Mouse (Mus musculus) MEL (cell line): ENCODE data around the gene Fam171a2. TPM values are rescaled to one million over a fixed set of nuclear protein-coding genes. Genes with fewer than 3 reads are reported as not detected.

Experiments
- DNase-seq: peaks from one replicate; pipeline ENCODE4 v3.0.0; 2011; ENCODE audit warnings: low read depth, low spot score
- H3K27ac ChIP-seq: 2 replicates; pipeline ENCODE4 v1.5.1; 2012; ENCODE audit warnings: low read depth, mild to moderate bottlenecking, control low read depth, low read length, moderate library complexity; ENCODE audit not compliant: control insufficient read depth
- H3K27me3 ChIP-seq, 2 experiments: fragments of 150-350 bp in 1 of 2; sonication (generic) in 1 of 2; 2 replicates each; pipeline ENCODE4 v1.6.1; 2012; ENCODE audit warnings: low read length in 2 of 2, mild to moderate bottlenecking in 2 of 2, improper control_type of control experiment in 1 of 2, moderate library complexity in 1 of 2; ENCODE audit not compliant: insufficient read depth in 2 of 2, control insufficient read depth in 1 of 2
- H3K36me3 ChIP-seq, 2 experiments: 2 replicates each; pipeline ENCODE4 v1.6.1; 2012 to 2014; ENCODE audit warnings: low read length in 2 of 2, improper control_type of control experiment in 1 of 2, inconsistent platforms in 1 of 2, mild to moderate bottlenecking in 1 of 2; ENCODE audit not compliant: insufficient read depth in 2 of 2, control insufficient read depth in 1 of 2
- H3K4me1 ChIP-seq, 2 experiments: fragments of 150-350 bp in 1 of 2; sonication (generic) in 1 of 2; 2 replicates each; pipeline ENCODE4 v1.6.1; 2012; ENCODE audit warnings: low read length in 2 of 2, improper control_type of control experiment in 1 of 2, mild to moderate bottlenecking in 1 of 2; ENCODE audit not compliant: insufficient read depth in 2 of 2, control insufficient read depth in 1 of 2
- H3K4me3 ChIP-seq, 2 experiments: fragments of 150-350 bp in 1 of 2; sonication (generic) in 1 of 2; 2 replicates each; pipeline ENCODE4 v1.5.1; 2012; ENCODE audit warnings: low read depth in 2 of 2, low read length in 2 of 2, mild to moderate bottlenecking in 2 of 2, moderate library complexity in 2 of 2, control low read depth in 1 of 2, improper control_type of control experiment in 1 of 2; ENCODE audit not compliant: control insufficient read depth in 1 of 2, insufficient read depth in 1 of 2
- H3K79me2 ChIP-seq: 2 replicates; pipeline ENCODE4 v1.6.1; 2012; ENCODE audit warnings: mild to moderate bottlenecking, low read length, moderate library complexity; ENCODE audit not compliant: control insufficient read depth, poor library complexity, insufficient read depth
- H3K9ac ChIP-seq: 2 replicates; pipeline ENCODE4 v1.6.1; 2012; ENCODE audit warnings: low read depth, mild to moderate bottlenecking, control low read depth, low read length, moderate library complexity; ENCODE audit not compliant: control insufficient read depth, poor library complexity, severe bottlenecking
- H3K9me3 ChIP-seq: fragments of 150-350 bp; sonication (generic); replicated peaks from 2 replicates; pipeline ENCODE4 v1.6.1; 2012; ENCODE audit warnings: mild to moderate bottlenecking, low read length, improper control_type of control experiment, moderate library complexity; ENCODE audit not compliant: insufficient read depth
- BHLHE40 ChIP-seq: IDR thresholded peaks from 2 replicates; pipeline ENCODE4 v1.6.1; 2012; ENCODE audit warnings: low read depth, mild to moderate bottlenecking, inconsistent platforms, low read length, improper control_type of control experiment, borderline replicate concordance
- CHD1 ChIP-seq: IDR thresholded peaks from 2 replicates; pipeline ENCODE4 v1.6.1; 2012; ENCODE audit warnings: low read depth, mild to moderate bottlenecking, inconsistent platforms, low read length, improper control_type of control experiment
- CHD2 ChIP-seq: IDR thresholded peaks from 2 replicates; pipeline ENCODE4 v1.6.1; 2011; ENCODE audit warnings: low read length, improper control_type of control experiment
- CTCF ChIP-seq, 3 experiments: IDR thresholded peaks in 2 of 3; conservative IDR thresholded peaks in 1 of 3; 2 replicates each; pipeline ENCODE4 v1.5.1; 2011 to 2012; ENCODE audit warnings: low read length in 3 of 3, low read depth in 2 of 3, mild to moderate bottlenecking in 2 of 3, improper control_type of control experiment in 1 of 3, inconsistent platforms in 1 of 3, mixed read lengths in 1 of 3, moderate library complexity in 1 of 3; ENCODE audit not compliant: control insufficient read depth in 1 of 3, insufficient read depth in 1 of 3, poor library complexity in 1 of 3, severe bottlenecking in 1 of 3
- E2F4 ChIP-seq: IDR thresholded peaks from 2 replicates; pipeline ENCODE4 v1.6.1; 2011; ENCODE audit warnings: low read depth, low read length, improper control_type of control experiment, borderline replicate concordance
- EP300 ChIP-seq, 2 experiments: IDR thresholded peaks; 2 replicates each; pipeline ENCODE4 v1.6.1; 2011; ENCODE audit warnings: improper control_type of control experiment in 2 of 2, low read length in 2 of 2, low read depth in 1 of 2, mild to moderate bottlenecking in 1 of 2
- JUND ChIP-seq: IDR thresholded peaks from 2 replicates; pipeline ENCODE4 v1.6.1; 2011; ENCODE audit warnings: low read depth, mild to moderate bottlenecking, improper control_type of control experiment, low read length
- MAFK ChIP-seq: IDR thresholded peaks from 2 replicates; pipeline ENCODE4 v1.6.1; 2011; ENCODE audit warnings: low read depth, mild to moderate bottlenecking, low read length, improper control_type of control experiment, borderline replicate concordance
- MAZ ChIP-seq: IDR thresholded peaks from 2 replicates; pipeline ENCODE4 v1.6.1; 2012; ENCODE audit warnings: low read depth, mild to moderate bottlenecking, inconsistent platforms, low read length, improper control_type of control experiment
- MEF2A ChIP-seq: IDR thresholded peaks from 2 replicates; pipeline ENCODE4 v1.6.1; 2014; ENCODE audit warnings: low read depth, mild to moderate bottlenecking, inconsistent platforms, low read length, improper control_type of control experiment; ENCODE audit not compliant: poor library complexity, insufficient replicate concordance, severe bottlenecking; ENCODE audit errors: extremely low read depth
- MXI1 ChIP-seq: IDR thresholded peaks from 2 replicates; pipeline ENCODE4 v1.6.1; 2011; ENCODE audit warnings: mild to moderate bottlenecking, low read depth, low read length, improper control_type of control experiment
- MYB ChIP-seq: IDR thresholded peaks from 2 replicates; pipeline ENCODE4 v1.6.1; 2011; ENCODE audit warnings: mild to moderate bottlenecking, low read depth, low read length, improper control_type of control experiment
- NRF1 ChIP-seq: IDR thresholded peaks from 2 replicates; pipeline ENCODE4 v1.6.1; 2014; ENCODE audit warnings: low read depth, mild to moderate bottlenecking, inconsistent platforms, low read length, improper control_type of control experiment, moderate library complexity; ENCODE audit not compliant: poor library complexity, insufficient read depth, severe bottlenecking
- POLR2AphosphoS2 ChIP-seq: IDR thresholded peaks from 2 replicates; pipeline ENCODE4 v1.6.1; 2011; ENCODE audit warnings: low read length, improper control_type of control experiment
- RAD21 ChIP-seq: IDR thresholded peaks from 2 replicates; pipeline ENCODE4 v1.6.1; 2011; ENCODE audit warnings: mild to moderate bottlenecking, low read depth, low read length, improper control_type of control experiment
- TAL1 ChIP-seq: IDR thresholded peaks from 2 replicates; pipeline ENCODE4 v1.6.1; 2012; ENCODE audit warnings: mild to moderate bottlenecking, inconsistent platforms, low read length, moderate library complexity, mixed read lengths
- TBP ChIP-seq: IDR thresholded peaks from 2 replicates; pipeline ENCODE4 v1.8.0; 2011; ENCODE audit warnings: low read depth, low read length, improper control_type of control experiment
- USF1 ChIP-seq: IDR thresholded peaks from 2 replicates; pipeline ENCODE4 v1.6.1; 2014; ENCODE audit warnings: low read depth, mild to moderate bottlenecking, inconsistent platforms, low read length, improper control_type of control experiment, moderate library complexity
- ZC3H11A ChIP-seq: IDR thresholded peaks from 2 replicates; pipeline ENCODE4 v1.6.1; 2012; ENCODE audit warnings: low read depth, mild to moderate bottlenecking, inconsistent platforms, low read length, improper control_type of control experiment
- ZKSCAN1 ChIP-seq: IDR thresholded peaks from 2 replicates; pipeline ENCODE4 v1.6.1; 2012; ENCODE audit warnings: low read depth, mild to moderate bottlenecking, inconsistent platforms, low read length, improper control_type of control experiment, moderate library complexity
- polyA plus RNA-seq, 2 experiments: library from polyadenylated mRNA; stranded (reverse) in 1 of 2; unstranded in 1 of 2; fragments of >175 nt in 1 of 2; fragments of >200 nt in 1 of 2; gene quantifications; 2 replicates each; pipeline versions ENCODE4 v1.2.1 to v1.2.4; 2012; ENCODE audit warnings: low replicate concordance in 2 of 2, low read depth in 1 of 2; ENCODE audit not compliant: insufficient read length in 2 of 2, insufficient read depth in 1 of 2, missing spikeins in 1 of 2
- total RNA-seq: library from RNA; depleted of rRNA; stranded (reverse); fragments of 300-350 nt; gene quantifications from 2 replicates; pipeline ENCODE4 v1.2.3, GENCODE M21; 2012

The Fam171a2 gene
- total and polyA plus RNA-seq, 3 experiments: 2.0 to 8.8 TPM; not detected in 1

DNA sequence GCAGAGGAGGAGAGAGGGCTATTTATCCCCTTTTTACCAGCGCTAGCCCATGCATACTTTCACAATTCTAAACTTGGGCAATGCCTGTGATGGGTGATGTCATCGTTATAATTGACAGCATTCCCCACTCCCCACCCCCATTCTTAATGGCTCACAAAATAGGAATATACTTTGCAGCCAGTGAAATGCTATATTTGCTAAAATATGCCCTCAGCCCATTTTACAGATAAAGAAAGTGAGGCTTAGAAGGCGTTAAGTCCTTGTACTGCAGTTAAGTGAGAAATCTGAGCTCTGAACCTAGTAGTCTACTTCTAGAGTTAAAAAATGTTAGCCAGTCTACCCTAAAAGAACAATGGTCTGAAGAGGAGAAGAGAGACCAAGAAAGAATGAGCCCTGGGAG, 3.2 kb downstream of the Fam171a2 start:
- H3K27ac ChIP-seq: no peak overlapping the region
- peaks cover 4 to 21% of the 10 kb centered on the region in 2 experiments for H3K4me1 ChIP-seq
- peaks cover 1 to 6% of the 10 kb centered on the region in 2 experiments; a peak in 3 of 4 replicates for H3K27me3 ChIP-seq
- no peaks in the 10 kb centered on the region for H3K9me3 ChIP-seq
- H3K36me3 ChIP-seq: peaks cover 0 to 5% of the 10 kb centered on the region in 2 experiments; a peak in 2 of 4 replicates
- H3K9ac ChIP-seq: no peak overlapping the region
- no peak overlapping the region for H3K4me3 ChIP-seq
- peaks cover 5% of the 10 kb centered on the region; the same call in 1 of the 2 replicates for H3K79me2 ChIP-seq
- TF ChIP-seq JUND (no peak), MAFK (no peak), EP300 (IDR thresholded peaks at IDR 0.05; ENCODE audit: low read depth in 1 of 2, low read length in 2 of 2) (no peak), CTCF (IDR thresholded peaks at IDR 0.05 in 2 of 3, conservative IDR thresholded peaks at IDR 0.05 in 1 of 3; ENCODE audit: control insufficient read depth in 1 of 3, insufficient read depth in 1 of 3, low read depth in 2 of 3, low read length in 3 of 3, poor library complexity in 1 of 3, severe bottlenecking in 1 of 3) (no peak), MYB (no peak), NRF1 (no peak), CHD2 (no peak), POLR2AphosphoS2 (no peak), TAL1 (no peak)
- TF ChIP-seq, all 39 proteins: peak for 0
- DNase-seq: no peak

GRCm38 (mm10) chr11:102443740-102444139, 3.7 kb downstream of the Fam171a2 start:
- no peak for TF ChIP-seq ZC3H11A
- TF ChIP-seq CTCF (IDR thresholded peaks at IDR 0.05 in 2 of 3, conservative IDR thresholded peaks at IDR 0.05 in 1 of 3; ENCODE audit: control insufficient read depth in 1 of 3, insufficient read depth in 1 of 3, low read depth in 2 of 3, low read length in 3 of 3, poor library complexity in 1 of 3, severe bottlenecking in 1 of 3): no peak
- TF ChIP-seq USF1: no peak
- TF ChIP-seq CHD1: no peak
- TF ChIP-seq MAZ: no peak
- TF ChIP-seq MXI1: no peak
- TF ChIP-seq ZKSCAN1: no peak
- no peak for TF ChIP-seq TBP
- no peak for TF ChIP-seq RAD21
- no peak for TF ChIP-seq MEF2A
- TF ChIP-seq E2F4: no peak
- no peak for TF ChIP-seq POLR2AphosphoS2
- TF ChIP-seq BHLHE40: no peak
- TF ChIP-seq, all 39 proteins: peak for 0
- peaks cover 4 to 21% of the 10 kb centered on the region in 2 experiments for H3K4me1 ChIP-seq
- H3K27ac ChIP-seq: no peak overlapping the region
- DNase-seq: no peak
- H3K36me3 ChIP-seq: peaks cover 0 to 5% of the 10 kb centered on the region in 2 experiments; a peak in 2 of 4 replicates
- peaks cover 5% of the 10 kb centered on the region; the same call in 1 of the 2 replicates for H3K79me2 ChIP-seq
- peaks cover 0 to 1% of the 10 kb centered on the region in 2 experiments; a peak in 1 of 4 replicates for H3K27me3 ChIP-seq
- no peak overlapping the region for H3K4me3 ChIP-seq
- H3K9ac ChIP-seq: no peak overlapping the region
- H3K9me3 ChIP-seq: no peaks in the 10 kb centered on the region
